Mouse (Mus musculus): ENCODE data around the gene Manf. TPM values are rescaled to one million over a fixed set of nuclear protein-coding genes. Genes with fewer than 3 reads are reported as not detected.

The Manf gene
- polyA plus RNA-seq, 1 experiment = 7.5 TPM

- TF ChIP-seq POLR2A (IDR thresholded peaks at IDR 0.05; ENCODE audit: low read depth, low read length) (no peak), CTCF (IDR thresholded peaks at IDR 0.05; ENCODE audit: extremely low read depth, insufficient read length, insufficient replicate concordance, low read depth, low read length) (no peak)
- no peaks in the 10 kb centered on the region for H3K27me3 ChIP-seq (ENCODE audit: control insufficient read depth, insufficient read depth, low read length)
- peak overlapping the region; percentile 81 for H3K4me3 ChIP-seq (ENCODE audit: low read depth, low read length)
- no peak overlapping the region for H3K27ac ChIP-seq (ENCODE audit: insufficient read depth, low read depth, low read length)
- WGBS = 47% methylated on average over 44 of the region's 44 CpGs
- peaks cover 38% of the 10 kb centered on the region for H3K4me1 ChIP-seq (ENCODE audit: control insufficient read depth, insufficient read depth, insufficient read length, low read length)
- peaks cover 46% of the 10 kb centered on the region for H3K36me3 ChIP-seq (ENCODE audit: control insufficient read depth, insufficient read depth, low read length)
Observed at GRCm38 (mm10) chr9:106884996-106885900, 6.5 kb downstream of the Manf start.

GRCm38 (mm10) chr9:106884306-106884705, 7.5 kb downstream of the Manf start:
- no peaks in the 10 kb centered on the region for H3K27me3 ChIP-seq (ENCODE audit: control insufficient read depth, insufficient read depth, low read length)
- WGBS = 33% methylated on average over 16 of the region's 16 CpGs
- peaks cover 35% of the 10 kb centered on the region for H3K4me1 ChIP-seq (ENCODE audit: control insufficient read depth, insufficient read depth, insufficient read length, low read length)
- H3K4me3 ChIP-seq (ENCODE audit: low read depth, low read length) = peak overlapping the region; percentile 81
- TF ChIP-seq POLR2A (IDR thresholded peaks at IDR 0.05; ENCODE audit: low read depth, low read length) (no peak), CTCF (IDR thresholded peaks at IDR 0.05; ENCODE audit: extremely low read depth, insufficient read length, insufficient replicate concordance, low read depth, low read length) (no peak)
- H3K36me3 ChIP-seq (ENCODE audit: control insufficient read depth, insufficient read depth, low read length) = peaks cover 43% of the 10 kb centered on the region
- H3K27ac ChIP-seq (ENCODE audit: insufficient read depth, low read depth, low read length) = no peak overlapping the region

DNA sequence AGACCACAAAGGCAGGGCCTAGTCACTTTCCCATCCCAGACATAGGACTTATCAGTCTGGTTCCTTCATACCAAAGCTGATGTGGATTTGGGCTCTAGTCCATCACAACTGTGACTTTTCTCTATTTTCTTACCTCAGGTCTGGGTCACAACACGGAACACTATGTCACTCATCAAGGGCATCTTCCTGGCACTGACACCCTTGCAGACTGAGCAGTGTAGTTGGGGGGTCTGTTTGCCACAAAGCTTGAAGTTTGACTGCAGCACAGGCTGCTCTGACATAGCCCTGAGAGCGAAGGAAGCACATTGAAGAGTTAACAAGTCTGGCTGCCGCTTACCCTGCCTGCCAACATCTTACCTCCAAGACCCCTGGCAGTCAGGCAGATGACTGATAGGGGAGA, 8.7 kb downstream of the Manf start:
- Histone ChIP-seq H3K27ac (ENCODE audit: insufficient read depth, low read depth, low read length) (no peak overlapping the region), H3K27me3 (ENCODE audit: control insufficient read depth, insufficient read depth, low read length) (no peaks in the 10 kb centered on the region), H3K4me3 (ENCODE audit: low read depth, low read length) (no peak overlapping the region), H3K36me3 (ENCODE audit: control insufficient read depth, insufficient read depth, low read length) (peaks cover 42% of the 10 kb centered on the region), H3K4me1 (ENCODE audit: control insufficient read depth, insufficient read depth, insufficient read length, low read length) (peaks cover 28% of the 10 kb centered on the region)
- 92% methylated on average over 3 of the region's 3 CpGs for WGBS
- TF ChIP-seq POLR2A (IDR thresholded peaks at IDR 0.05; ENCODE audit: low read depth, low read length) (no peak), CTCF (IDR thresholded peaks at IDR 0.05; ENCODE audit: extremely low read depth, insufficient read length, insufficient replicate concordance, low read depth, low read length) (no peak)

DNA sequence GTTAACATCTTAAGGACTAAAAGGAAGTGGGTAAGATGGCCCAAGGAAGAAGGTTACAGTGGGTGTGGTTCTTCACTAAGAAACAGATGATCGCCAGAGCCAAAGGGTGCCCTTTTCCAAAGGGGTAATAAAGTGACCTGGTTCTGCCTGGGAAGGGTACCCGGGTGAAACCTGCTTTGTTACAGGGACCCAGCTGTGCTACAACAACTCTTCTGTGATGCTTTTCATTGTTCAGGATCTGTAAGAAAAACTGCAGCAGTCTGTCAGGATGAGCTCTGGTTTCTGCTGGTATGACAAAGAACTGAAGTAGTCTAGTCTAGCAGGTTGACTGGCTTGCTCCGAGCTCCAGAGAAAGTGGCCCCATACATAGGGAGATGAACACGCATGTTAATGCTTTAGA, 9.6 kb downstream of the Manf start:
- peaks cover 37% of the 10 kb centered on the region for H3K36me3 ChIP-seq (ENCODE audit: control insufficient read depth, insufficient read depth, low read length)
- 51% methylated on average over 4 of the region's 4 CpGs for WGBS
- H3K27ac ChIP-seq (ENCODE audit: insufficient read depth, low read depth, low read length) = no peak overlapping the region
- no peak for TF ChIP-seq CTCF (IDR thresholded peaks at IDR 0.05; ENCODE audit: extremely low read depth, insufficient read length, insufficient replicate concordance, low read depth, low read length)
- TF ChIP-seq POLR2A (IDR thresholded peaks at IDR 0.05; ENCODE audit: low read depth, low read length) = no peak
- peaks cover 24% of the 10 kb centered on the region for H3K4me1 ChIP-seq (ENCODE audit: control insufficient read depth, insufficient read depth, insufficient read length, low read length)
- H3K27me3 ChIP-seq (ENCODE audit: control insufficient read depth, insufficient read depth, low read length) = no peaks in the 10 kb centered on the region
- no peak overlapping the region for H3K4me3 ChIP-seq (ENCODE audit: low read depth, low read length)

GRCm38 (mm10) chr9:106881071-106881755, 10.6 kb downstream of the Manf start:
- H3K36me3 ChIP-seq (ENCODE audit: control insufficient read depth, insufficient read depth, low read length) = peaks cover 43% of the 10 kb centered on the region
- 64% methylated on average over 4 of the region's 4 CpGs for WGBS
- H3K27ac ChIP-seq (ENCODE audit: insufficient read depth, low read depth, low read length) = no peak overlapping the region
- H3K4me3 ChIP-seq (ENCODE audit: low read depth, low read length) = no peak overlapping the region
- H3K4me1 ChIP-seq (ENCODE audit: control insufficient read depth, insufficient read depth, insufficient read length, low read length) = peaks cover 24% of the 10 kb centered on the region
- TF ChIP-seq CTCF (IDR thresholded peaks at IDR 0.05; ENCODE audit: extremely low read depth, insufficient read length, insufficient replicate concordance, low read depth, low read length) (no peak), POLR2A (IDR thresholded peaks at IDR 0.05; ENCODE audit: low read depth, low read length) (no peak)
- no peaks in the 10 kb centered on the region for H3K27me3 ChIP-seq (ENCODE audit: control insufficient read depth, insufficient read depth, low read length)

DNA sequence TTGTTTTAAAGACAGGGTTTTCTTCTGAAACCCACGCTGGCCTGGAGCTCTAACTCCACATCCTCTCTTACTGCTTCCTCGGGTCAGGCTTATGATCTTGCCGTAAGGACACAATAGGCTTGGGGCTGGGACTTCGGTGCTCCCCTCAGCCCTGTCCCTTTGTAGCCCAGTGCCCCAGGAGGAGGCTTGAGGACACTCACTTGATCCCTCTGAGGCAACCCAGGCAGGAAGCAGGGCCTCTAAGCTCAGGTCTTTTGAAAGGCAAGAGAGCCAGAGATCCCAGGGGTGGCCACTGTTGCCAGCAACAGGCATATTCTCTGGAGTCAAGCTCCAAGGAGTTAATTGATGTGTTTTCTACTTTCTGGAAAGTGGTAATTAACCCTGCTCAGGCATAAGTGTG, 12.3 kb downstream of the Manf start:
- 81% methylated on average over 4 of the region's 4 CpGs for WGBS
- H3K36me3 ChIP-seq (ENCODE audit: control insufficient read depth, insufficient read depth, low read length) = peaks cover 53% of the 10 kb centered on the region

GRCm38 (mm10) chr9:106876666-106877065, 15.1 kb downstream of the Manf start:
- WGBS = 89% methylated on average over 3 of the region's 3 CpGs
- TF ChIP-seq POLR2A (IDR thresholded peaks at IDR 0.05; ENCODE audit: low read depth, low read length) = no peak
- no peak for TF ChIP-seq CTCF (IDR thresholded peaks at IDR 0.05; ENCODE audit: extremely low read depth, insufficient read length, insufficient replicate concordance, low read depth, low read length)
- Histone ChIP-seq H3K36me3 (ENCODE audit: control insufficient read depth, insufficient read depth, low read length) (peaks cover 51% of the 10 kb centered on the region), H3K4me1 (ENCODE audit: control insufficient read depth, insufficient read depth, insufficient read length, low read length) (no peaks in the 10 kb centered on the region), H3K27ac (ENCODE audit: insufficient read depth, low read depth, low read length) (no peak overlapping the region), H3K4me3 (ENCODE audit: low read depth, low read length) (no peak overlapping the region), H3K27me3 (ENCODE audit: control insufficient read depth, insufficient read depth, low read length) (no peaks in the 10 kb centered on the region)

More for the DNA sequence above, 12.3 kb downstream of the Manf start:
- H3K4me1 ChIP-seq (ENCODE audit: control insufficient read depth, insufficient read depth, insufficient read length, low read length) = peaks cover 10% of the 10 kb centered on the region
- TF ChIP-seq POLR2A (IDR thresholded peaks at IDR 0.05; ENCODE audit: low read depth, low read length) (no peak), CTCF (IDR thresholded peaks at IDR 0.05; ENCODE audit: extremely low read depth, insufficient read length, insufficient replicate concordance, low read depth, low read length) (no peak)
- no peak overlapping the region for H3K27ac ChIP-seq (ENCODE audit: insufficient read depth, low read depth, low read length)
- no peaks in the 10 kb centered on the region for H3K27me3 ChIP-seq (ENCODE audit: control insufficient read depth, insufficient read depth, low read length)
- no peak overlapping the region for H3K4me3 ChIP-seq (ENCODE audit: low read depth, low read length)
